Mouse (Mus musculus): ENCODE measurements around the gene Sec24d. TPM values are rescaled to one million over a fixed set of nuclear protein-coding genes. Genes with fewer than 3 reads are reported as not detected.
"Not testable (repeated sequence)": the region's sequence is repeated elsewhere in the genome, so short reads cannot be mapped to it uniquely, and the experiment has no call there.

The Sec24d gene
- total RNA-seq, 2 experiments from 2014 or later: 12.6 to 17.0 TPM

- intact Hi-C loops (cut with DNase I): loop anchor here (10.0 kb wide), 1 partner anchor 1208 kb away; the partner anchor contains the start of gene 1700003H04Rik
- DNase-seq (ENCODE audit: extremely low spot score in 1 of 2, low spot score in 2 of 2): no peak
- no peak for TF ChIP-seq CTCF (IDR thresholded peaks at IDR 0.05)
- no peak overlapping the region for H3K27ac ChIP-seq
- H3K4me3 ChIP-seq: no peak overlapping the region
Observed at GRCm38 (mm10) chr3:123376562-123376961, 109.3 kb downstream of the Sec24d start.

DNA sequence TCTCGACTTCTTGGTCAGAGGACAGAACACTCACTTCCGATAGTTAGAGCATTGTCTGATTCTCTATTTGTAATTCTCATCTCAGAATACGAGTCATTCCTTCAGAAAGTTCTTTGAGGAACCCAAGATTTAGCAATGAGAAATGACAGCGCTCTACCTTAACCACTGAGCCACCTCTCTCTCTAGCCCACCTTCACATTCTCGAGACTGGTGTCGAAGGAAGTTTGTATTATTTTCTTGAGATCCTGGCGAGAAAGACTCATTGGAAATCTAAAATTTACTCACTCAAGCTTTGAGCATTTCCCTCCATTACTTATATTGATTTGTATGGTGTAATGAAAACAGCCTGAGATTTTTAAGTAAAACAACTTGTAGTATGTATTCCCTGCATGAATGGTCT lies 117.2 kb downstream of the Sec24d start:
- DNase-seq (ENCODE audit: extremely low spot score in 1 of 2, low spot score in 2 of 2): no peak
- no peak for TF ChIP-seq CTCF (IDR thresholded peaks at IDR 0.05)
- intact Hi-C loops (cut with DNase I): loop anchor here (10.0 kb wide), 1 partner anchor 890 kb away; no protein-coding TSS in a partner anchor
- Histone ChIP-seq H3K27ac (no peak overlapping the region), H3K4me3 (no peak overlapping the region; the same call in 1 of the 2 replicates)

DNA sequence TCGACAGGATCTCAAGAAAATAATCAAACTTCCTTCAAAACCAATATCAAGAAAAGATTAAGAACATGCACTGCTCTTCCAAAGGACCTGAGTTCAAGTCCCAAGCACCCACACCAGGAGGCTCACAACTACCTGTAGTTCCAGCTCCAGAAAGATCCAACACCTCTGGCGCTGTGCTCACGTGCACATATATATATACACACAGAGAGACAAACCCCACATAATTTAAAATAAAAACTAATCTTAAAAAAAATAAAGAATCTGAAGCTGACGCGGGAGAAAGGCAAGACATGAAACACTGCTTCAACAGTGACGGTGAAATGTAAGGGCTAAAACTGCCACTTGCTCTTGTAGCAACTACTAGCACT lies 117.8 kb downstream of the Sec24d start:
- H3K27ac ChIP-seq: peak overlapping the region; percentile 91
- TF ChIP-seq CTCF (IDR thresholded peaks at IDR 0.05): no peak
- intact Hi-C loops (cut with DNase I): loop anchor here (10.0 kb wide), 1 partner anchor 890 kb away; no protein-coding TSS in a partner anchor
- DNase-seq (ENCODE audit: extremely low spot score in 1 of 2, low spot score in 2 of 2): no peak
- H3K4me3 ChIP-seq: peak overlapping the region; percentile 83

- DNase-seq (ENCODE audit: extremely low spot score in 1 of 2, low spot score in 2 of 2): peak; percentile 94 to 95
- TF ChIP-seq CTCF (IDR thresholded peaks at IDR 0.05): no peak
- intact Hi-C loops (cut with DNase I): loop anchor here (1.0 to 10.0 kb wide), 3 partner anchors 61 to 889 kb away; partner anchors contain the start of gene Prss12
- peak within 1 kb of the TSS; percentile 83 for H3K4me3 ChIP-seq
- peak within 1 kb of the TSS; percentile 91 for H3K27ac ChIP-seq
Observed at GRCm38 (mm10) chr3:123385486-123386156, 118.4 kb downstream of the Sec24d start, which contains the start of gene Mettl14. TSS of gene Mettl14 (minus strand) at chr3:123386108.

DNA sequence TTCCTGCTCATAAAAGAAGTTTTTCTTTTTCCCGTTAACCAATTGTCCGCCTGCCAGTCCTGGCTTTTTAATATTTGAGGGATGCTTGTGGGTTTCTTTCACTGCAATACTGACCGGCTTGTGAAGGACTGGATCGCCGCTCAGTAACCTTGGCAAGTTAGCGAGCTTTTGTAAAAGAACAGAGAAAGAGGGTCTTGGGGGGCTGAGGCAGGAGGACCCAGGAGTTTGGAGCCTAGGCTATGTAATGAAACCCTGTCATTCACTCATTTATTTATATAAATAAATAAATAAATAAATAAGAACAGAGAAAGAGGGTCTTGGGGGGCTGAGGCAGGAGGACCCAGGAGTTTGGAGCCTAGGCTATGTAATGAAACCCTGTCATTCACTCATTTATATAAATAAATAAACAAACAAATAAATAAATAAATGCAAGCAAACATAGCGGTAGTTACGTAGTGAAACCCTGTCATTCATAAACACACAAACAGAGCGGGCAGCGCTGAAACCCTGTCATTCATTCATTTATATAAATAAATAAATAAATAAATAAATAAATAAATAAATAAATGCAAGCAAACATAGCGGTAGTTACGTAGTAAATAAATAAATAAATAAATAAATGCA lies 119.0 kb downstream of the Sec24d start:
- Histone ChIP-seq H3K27ac (peak overlapping the region; percentile 91), H3K4me3 (peak overlapping the region; percentile 83)
- intact Hi-C loops (cut with DNase I): loop anchor here (1.0 to 10.0 kb wide), 3 partner anchors 61 to 889 kb away; partner anchors contain the start of gene Prss12
- not testable (repeated sequence) for DNase-seq (ENCODE audit: extremely low spot score in 1 of 2, low spot score in 2 of 2)

DNA sequence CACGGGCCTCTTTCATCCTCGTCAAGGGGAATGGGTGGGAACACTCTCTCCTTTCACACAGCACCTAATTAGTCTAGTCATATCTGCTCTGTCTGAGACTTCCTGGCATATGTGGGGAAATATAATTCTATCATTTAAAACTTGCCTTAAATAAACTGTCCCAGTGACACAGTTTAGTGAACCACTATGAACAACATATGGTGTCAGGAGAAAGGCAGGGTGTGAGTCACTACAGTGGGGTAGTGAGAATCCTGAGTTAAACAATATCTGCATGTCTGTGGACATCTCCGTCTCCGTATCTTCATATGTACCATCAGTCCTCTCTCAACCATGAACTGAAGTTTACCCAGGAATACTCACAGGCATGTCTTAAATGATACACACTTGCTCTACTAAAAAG lies 123.9 kb downstream of the Sec24d start:
- intact Hi-C loops (cut with DNase I): no loop called here
- no peak overlapping the region for H3K27ac ChIP-seq
- TF ChIP-seq CTCF (IDR thresholded peaks at IDR 0.05): no peak
- DNase-seq (ENCODE audit: extremely low spot score in 1 of 2, low spot score in 2 of 2): no peak
- no peak overlapping the region for H3K4me3 ChIP-seq

DNA sequence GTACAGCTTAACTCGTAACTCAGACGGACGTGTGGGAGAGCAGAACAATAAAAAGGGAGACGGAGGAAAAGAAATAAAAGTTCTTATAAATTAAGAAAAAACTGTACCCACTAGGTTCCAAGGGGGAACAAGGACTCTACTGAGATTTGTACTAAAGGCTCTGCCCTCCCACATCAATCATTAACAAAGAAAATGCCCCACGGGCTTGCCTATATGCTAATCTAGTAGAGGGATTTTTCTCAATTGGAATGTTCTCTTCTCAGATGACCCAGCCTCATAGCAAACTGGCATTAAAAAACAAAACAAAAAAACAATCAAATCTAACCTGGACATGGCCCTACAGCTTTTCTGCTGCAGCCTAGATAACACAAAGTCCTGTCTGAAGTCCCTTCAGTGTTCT lies 128.4 kb downstream of the Sec24d start:
- Histone ChIP-seq H3K4me3 (no peak overlapping the region), H3K27ac (no peak overlapping the region)
- no peak for DNase-seq (ENCODE audit: extremely low spot score in 1 of 2, low spot score in 2 of 2)
- intact Hi-C loops (cut with DNase I): no loop called here
- no peak for TF ChIP-seq CTCF (IDR thresholded peaks at IDR 0.05)

- intact Hi-C loops (cut with DNase I): no loop called here
- TF ChIP-seq CTCF (IDR thresholded peaks at IDR 0.05): no peak
- Histone ChIP-seq H3K4me3 (no peak overlapping the region), H3K27ac (no peak overlapping the region)
- DNase-seq (ENCODE audit: extremely low spot score in 1 of 2, low spot score in 2 of 2): no peak
Observed at GRCm38 (mm10) chr3:123397562-123398481, 130.6 kb downstream of the Sec24d start.

DNA sequence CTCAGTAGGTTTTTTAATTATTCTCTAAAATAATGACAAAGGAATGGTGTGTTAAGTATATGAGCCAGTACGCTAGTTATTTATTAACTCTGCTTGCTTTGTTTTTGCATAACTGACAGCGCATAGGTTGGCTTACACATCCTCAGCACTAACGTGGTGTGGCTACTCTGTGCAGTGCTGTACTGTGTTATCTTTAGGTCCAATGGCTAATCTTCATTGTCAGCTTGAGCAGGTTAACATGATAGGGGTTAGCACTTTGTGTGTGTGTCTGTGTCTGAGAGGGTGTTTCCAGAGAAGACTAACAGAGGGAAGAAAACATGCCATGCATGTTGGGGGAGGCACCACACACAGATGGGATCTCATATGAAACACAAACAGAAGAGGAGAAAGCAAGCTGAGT lies 137.7 kb downstream of the Sec24d start:
- no peak for TF ChIP-seq CTCF (IDR thresholded peaks at IDR 0.05)
- Histone ChIP-seq H3K27ac (no peak overlapping the region), H3K4me3 (no peak overlapping the region)
- intact Hi-C loops (cut with DNase I): no loop called here
- no peak for DNase-seq (ENCODE audit: extremely low spot score in 1 of 2, low spot score in 2 of 2)

DNA sequence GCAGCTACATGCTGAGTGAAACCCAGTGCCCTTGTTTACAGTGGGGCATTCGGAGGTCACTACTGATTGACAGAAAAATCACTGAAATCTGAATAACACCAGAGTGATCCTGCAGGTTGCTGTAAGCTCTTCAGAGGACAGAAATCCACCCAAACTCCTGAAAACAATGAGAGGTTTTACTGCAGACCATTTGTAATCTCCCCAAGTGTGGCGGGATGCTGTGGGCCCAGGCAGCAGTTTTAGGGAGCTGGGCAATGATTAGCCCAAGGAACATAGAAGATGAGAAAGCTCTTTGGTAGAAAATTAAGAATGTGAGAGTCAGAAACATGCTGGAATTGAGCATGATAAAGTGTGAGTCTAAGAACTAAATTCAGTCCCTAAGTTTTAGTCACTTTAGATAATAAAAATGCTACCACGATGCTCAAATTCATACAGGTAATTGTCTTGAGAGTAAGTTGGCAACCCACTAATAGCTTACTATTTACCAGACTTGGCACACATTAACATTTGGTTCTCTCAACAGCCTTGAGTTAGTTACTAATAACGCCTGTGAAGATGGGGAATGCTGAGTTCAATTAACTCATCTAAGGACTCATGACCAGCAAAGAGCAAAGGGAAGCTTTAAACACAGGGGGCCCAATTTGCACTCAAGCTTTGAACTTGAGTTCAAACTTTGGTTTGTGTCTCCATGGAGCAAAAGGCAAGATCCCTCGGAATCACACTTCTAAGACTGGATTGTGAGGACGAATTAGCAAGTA lies 144.7 kb downstream of the Sec24d start:
- H3K27ac ChIP-seq: no peak overlapping the region
- H3K4me3 ChIP-seq: no peak overlapping the region

DNA sequence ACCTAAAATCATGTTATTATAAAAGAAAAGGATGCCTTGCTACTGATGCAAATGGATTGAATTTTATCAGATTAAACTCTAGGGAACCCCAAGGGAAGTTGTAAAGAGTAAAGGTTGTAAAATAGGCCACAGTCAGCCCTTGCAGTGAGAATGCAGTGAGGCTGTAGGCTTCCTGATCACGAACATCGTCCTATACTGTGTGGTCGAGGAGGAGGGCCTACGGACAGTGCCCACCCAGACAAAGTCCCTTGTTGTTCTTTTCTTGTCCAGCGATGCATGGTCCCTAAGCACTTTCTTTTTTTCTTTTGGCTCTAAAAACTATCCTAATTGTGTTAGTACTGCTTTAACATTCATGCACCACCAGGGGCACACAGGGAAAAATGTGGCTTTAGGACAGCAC lies 145.9 kb downstream of the Sec24d start:
- DNase-seq (ENCODE audit: extremely low spot score in 1 of 2, low spot score in 2 of 2): no peak
- no peak overlapping the region for H3K4me3 ChIP-seq
- intact Hi-C loops (cut with DNase I): no loop called here
- TF ChIP-seq CTCF (IDR thresholded peaks at IDR 0.05): no peak; the same call in 1 of the 2 replicates
- no peak overlapping the region for H3K27ac ChIP-seq

More for the DNA sequence above, 144.7 kb downstream of the Sec24d start:
- TF ChIP-seq CTCF (IDR thresholded peaks at IDR 0.05): no peak
- DNase-seq (ENCODE audit: extremely low spot score in 1 of 2, low spot score in 2 of 2): no peak
- intact Hi-C loops (cut with DNase I): no loop called here

Other genes with a start within 250 kb of the Sec24d start
- not detected for gene Myoz2, start 232.4 kb upstream of the Sec24d start, total RNA-seq (2021)
- 1 to 10 TPM; 2.7 to 3.0 TPM for gene Synpo2, start 31.3 kb upstream of the Sec24d start, total RNA-seq (2021)
- gene Mettl14, start 118.7 kb downstream of the Sec24d start, total RNA-seq (2021): 10 to 100 TPM; 11.2 to 12.3 TPM
- 10 to 100 TPM; 15.7 to 17.9 TPM for gene Prss12, start 179.5 kb downstream of the Sec24d start, total RNA-seq (2021)

Measured in left cerebral cortex, adult 2 months (tissue).